Mouse (Mus musculus) midbrain, embryonic 14.5 days (tissue): Measurements from ENCODE around the gene Csdc2. TPM values are rescaled to one million over a fixed set of nuclear protein-coding genes. Genes with fewer than 3 reads are reported as not detected.

Experiments
- ATAC-seq: fragments of 200-750 bp; cut with Nextera tagmentation; 2 replicates; pipeline ENCODE4 v1.8.0; 2017; ENCODE audit warnings: moderate number of reproducible peaks, moderate library complexity; ENCODE audit not compliant: low FRiP score, low TSS enrichment
- DNase-seq: peaks from one replicate; pipeline ENCODE4 v3.0.0-alpha.2; 2015
- H3K27ac ChIP-seq: fragments of 300-500 bp; sonication (generic); replicated peaks from 2 replicates; pipeline ENCODE4 v1.5.1; 2014; ENCODE audit warnings: mild to moderate bottlenecking, low read depth, low read length, moderate library complexity
- H3K27me3 ChIP-seq: fragments of 300-500 bp; sonication (generic); 2 replicates; pipeline ENCODE4 v1.6.1; 2014; ENCODE audit warnings: low read length, control low read depth, mixed read lengths; ENCODE audit not compliant: control insufficient read depth, insufficient read depth
- H3K36me3 ChIP-seq: fragments of 300-500 bp; sonication (generic); 2 replicates; pipeline ENCODE4 v1.6.1; 2014; ENCODE audit warnings: low read length, control low read depth; ENCODE audit not compliant: control insufficient read depth, insufficient read depth
- H3K4me1 ChIP-seq: fragments of 300-500 bp; sonication (generic); 2 replicates; pipeline ENCODE4 v1.6.1; 2014; ENCODE audit warnings: mild to moderate bottlenecking, antibody characterized with exemption, low read length, control low read depth; ENCODE audit not compliant: control insufficient read depth, insufficient read depth
- H3K4me2 ChIP-seq: fragments of 300-500 bp; sonication (generic); 2 replicates; pipeline ENCODE4 v1.6.1; 2014; ENCODE audit warnings: mild to moderate bottlenecking, low read length, moderate library complexity
- H3K4me3 ChIP-seq: fragments of 300-500 bp; sonication (generic); replicated peaks from 2 replicates; pipeline ENCODE4 v1.5.1; 2014; ENCODE audit warnings: low read depth, low read length
- H3K9ac ChIP-seq: fragments of 300-500 bp; sonication (generic); replicated peaks from 2 replicates; pipeline ENCODE4 v1.6.1; 2014; ENCODE audit warnings: mild to moderate bottlenecking, low read length, moderate library complexity
- H3K9me3 ChIP-seq: fragments of 300-500 bp; sonication (generic); 2 replicates; pipeline ENCODE4 v1.6.1; 2016; ENCODE audit warnings: low read length, control low read depth, mixed read lengths; ENCODE audit not compliant: control insufficient read depth
- WGBS: fragments of 180-500 bp; shearing (Covaris S2); extraction: QIAGEN DNeasy Blood & Tissue Kit; methylation state at CpG from one replicate; pipeline ENCODE4 v1.1.7; 2014; 5-methylcytosine and 5-hydroxymethylcytosine counted together
- polyA plus RNA-seq: library from polyadenylated mRNA; unstranded; fragments of >200 nt; fragmentation: Nextera tagmentation; extraction: Ambion mirVana; gene quantifications from 2 replicates; pipeline ENCODE4 v1.2.1, GENCODE M21; 2014

Csdc2 gene
- polyA plus RNA-seq, 1 experiment from 2014 or later = 167 TPM

- Histone ChIP-seq H3K4me1 (no peaks in the 10 kb centered on the region), H3K4me3 (no peak overlapping the region), H3K27ac (no peak overlapping the region), H3K36me3 (peaks cover 41% of the 10 kb centered on the region), H3K27me3 (no peaks in the 10 kb centered on the region), H3K4me2 (no peak overlapping the region), H3K9me3 (no peaks in the 10 kb centered on the region), H3K9ac (no peak overlapping the region)
- DNase-seq (no peak), ATAC-seq (no peak)
- WGBS = 91% methylated on average over 5 of the region's 5 CpGs
Observed at GRCm38 (mm10) chr15:81919062-81919461, 17.5 kb upstream of the Csdc2 start.

- peaks cover 25% of the 10 kb centered on the region for H3K36me3 ChIP-seq
- 84% methylated on average over 10 of the region's 10 CpGs for WGBS
- H3K27me3 ChIP-seq = no peaks in the 10 kb centered on the region
- no peak overlapping the region for H3K4me3 ChIP-seq
- no peak for DNase-seq
- H3K27ac ChIP-seq = 0 out of 2 replicates have a peak overlapping the region, but pooled peaks have one; percentile 32
- ATAC-seq = no peak
- no peak overlapping the region for H3K4me2 ChIP-seq
- no peaks in the 10 kb centered on the region for H3K9me3 ChIP-seq
- peaks cover 10% of the 10 kb centered on the region for H3K4me1 ChIP-seq
- no peak overlapping the region for H3K9ac ChIP-seq
Observed at GRCm38 (mm10) chr15:81920546-81921217, 15.9 kb upstream of the Csdc2 start.

GRCm38 (mm10) chr15:81921255-81921654 lies 15.3 kb upstream of the Csdc2 start:
- Histone ChIP-seq H3K9me3 (no peaks in the 10 kb centered on the region), H3K4me2 (no peak overlapping the region), H3K27me3 (no peaks in the 10 kb centered on the region), H3K27ac (0 out of 2 replicates have a peak overlapping the region, but pooled peaks have one; percentile 32), H3K36me3 (peaks cover 19% of the 10 kb centered on the region), H3K9ac (no peak overlapping the region), H3K4me1 (peaks cover 10% of the 10 kb centered on the region), H3K4me3 (no peak overlapping the region)
- ATAC-seq = no peak
- DNase-seq = no peak
- 76% methylated on average over 5 of the region's 5 CpGs for WGBS

GRCm38 (mm10) chr15:81924933-81925332 lies 11.6 kb upstream of the Csdc2 start:
- ATAC-seq (no peak), DNase-seq (no peak)
- Histone ChIP-seq H3K27me3 (no peaks in the 10 kb centered on the region), H3K9me3 (no peaks in the 10 kb centered on the region), H3K4me1 (peaks cover 10% of the 10 kb centered on the region), H3K36me3 (no peaks in the 10 kb centered on the region), H3K4me3 (peak overlapping the region; percentile 74), H3K9ac (no peak overlapping the region), H3K27ac (no peak overlapping the region), H3K4me2 (peak overlapping the region; percentile 95)
- 85% methylated on average over 11 of the region's 11 CpGs for WGBS

GRCm38 (mm10) chr15:81925760-81926445 lies 10.7 kb upstream of the Csdc2 start, which contains the start of gene Polr3h:
Polr3h (minus strand) TSS chr15:81926240.
- WGBS = under 1% methylated on average over 54 of the region's 54 CpGs
- peak; percentile 99 for DNase-seq
- Histone ChIP-seq H3K9me3 (no peaks in the 10 kb centered on the region), H3K4me2 (peak within 1 kb of the TSS; percentile 95), H3K4me3 (peak within 1 kb of the TSS; percentile 74), H3K36me3 (no peaks in the 10 kb centered on the region), H3K9ac (peak within 1 kb of the TSS; percentile 59), H3K27me3 (no peaks in the 10 kb centered on the region), H3K4me1 (peaks cover 10% of the 10 kb centered on the region), H3K27ac (peak within 1 kb of the TSS; percentile 73)
- peak; percentile 96 for ATAC-seq

GRCm38 (mm10) chr15:81926446-81926822 lies 10.1 kb upstream of the Csdc2 start:
- peak; percentile 60 for ATAC-seq
- 23% methylated on average over 9 of the region's 9 CpGs for WGBS

GRCm38 (mm10) chr15:81927741-81928140 lies 8.8 kb upstream of the Csdc2 start:
- WGBS = 51% methylated on average over 4 of the region's 4 CpGs
- Histone ChIP-seq H3K36me3 (no peaks in the 10 kb centered on the region), H3K9ac (no peak overlapping the region), H3K4me3 (no peak overlapping the region), H3K4me2 (no peak overlapping the region), H3K27me3 (no peaks in the 10 kb centered on the region), H3K9me3 (no peaks in the 10 kb centered on the region), H3K27ac (0 out of 2 replicates have a peak overlapping the region, but pooled peaks have one; percentile 55), H3K4me1 (peaks cover 10% of the 10 kb centered on the region)
- DNase-seq (peak; percentile 29), ATAC-seq (no peak)

More at GRCm38 (mm10) chr15:81926446-81926822, 10.1 kb upstream of the Csdc2 start:
- Histone ChIP-seq H3K9ac (no peak overlapping the region), H3K27ac (peak overlapping the region; percentile 65), H3K36me3 (no peaks in the 10 kb centered on the region), H3K4me3 (no peak overlapping the region), H3K4me1 (peaks cover 10% of the 10 kb centered on the region), H3K27me3 (no peaks in the 10 kb centered on the region), H3K9me3 (no peaks in the 10 kb centered on the region), H3K4me2 (peak overlapping the region; percentile 95)
- DNase-seq = no peak

GRCm38 (mm10) chr15:81928277-81928676 lies 8.3 kb upstream of the Csdc2 start:
- H3K4me1 ChIP-seq = peaks cover 10% of the 10 kb centered on the region
- H3K4me2 ChIP-seq = no peak overlapping the region
- no peaks in the 10 kb centered on the region for H3K36me3 ChIP-seq
- no peak overlapping the region for H3K27ac ChIP-seq
- H3K9ac ChIP-seq = no peak overlapping the region
- no peaks in the 10 kb centered on the region for H3K9me3 ChIP-seq
- H3K4me3 ChIP-seq = no peak overlapping the region
- WGBS = 46% methylated on average over 11 of the region's 11 CpGs
- DNase-seq (peak; percentile 65), ATAC-seq (no peak)
- no peaks in the 10 kb centered on the region for H3K27me3 ChIP-seq
